Mouse (Mus musculus) embryonic fibroblast, embryonic 13.5 days (primary cell): Measurements from ENCODE around the gene Cacnb2. TPM values are rescaled to one million over a fixed set of nuclear protein-coding genes. Genes with fewer than 3 reads are reported as not detected.
A peak's percentile ranks its signal among the peaks of the same experiment; 100 is the strongest.

ENCODE experiments used
- H3K27ac ChIP-seq: 2 replicates; pipeline ENCODE4 v1.5.1; 2012; ENCODE audit warnings: low read length, control low read depth, inconsistent platforms; ENCODE audit not compliant: insufficient read depth
- H3K4me1 ChIP-seq: 2 replicates; pipeline ENCODE4 v1.6.1; 2011; ENCODE audit warnings: low read length; ENCODE audit not compliant: control insufficient read depth, insufficient read depth
- H3K4me3 ChIP-seq: 2 replicates; pipeline ENCODE4 v1.5.1; 2011; ENCODE audit warnings: mild to moderate bottlenecking, control low read depth, low read length; ENCODE audit not compliant: insufficient read depth
- CTCF ChIP-seq: IDR thresholded peaks from 2 replicates; pipeline ENCODE4 v1.5.1; 2011; ENCODE audit warnings: mild to moderate bottlenecking, control low read depth, low read length, moderate library complexity, borderline replicate concordance; ENCODE audit not compliant: insufficient read depth
- POLR2A ChIP-seq: IDR thresholded peaks from 2 replicates; pipeline ENCODE4 v1.6.1; 2011; ENCODE audit warnings: low read depth, mild to moderate bottlenecking, control low read depth, low read length, moderate library complexity
- polyA plus RNA-seq: library from polyadenylated mRNA; stranded (reverse); fragments of >200 nt; gene quantifications from 2 replicates; pipeline ENCODE4 v1.2.4, GENCODE M21; 2011; ENCODE audit warnings: low read depth; ENCODE audit not compliant: missing spikeins, insufficient read length

The Cacnb2 gene
- polyA plus RNA-seq, 1 experiment: 5.1 TPM

- no peak overlapping the region for H3K27ac ChIP-seq
- no peak overlapping the region for H3K4me3 ChIP-seq
- H3K4me1 ChIP-seq: peaks cover 14% of the 10 kb centered on the region
- TF ChIP-seq CTCF (no peak), POLR2A (no peak)
These were observed 38.2 kb downstream of the Cacnb2 start for GRCm38 (mm10) chr2:14641040-14641439.

DNA sequence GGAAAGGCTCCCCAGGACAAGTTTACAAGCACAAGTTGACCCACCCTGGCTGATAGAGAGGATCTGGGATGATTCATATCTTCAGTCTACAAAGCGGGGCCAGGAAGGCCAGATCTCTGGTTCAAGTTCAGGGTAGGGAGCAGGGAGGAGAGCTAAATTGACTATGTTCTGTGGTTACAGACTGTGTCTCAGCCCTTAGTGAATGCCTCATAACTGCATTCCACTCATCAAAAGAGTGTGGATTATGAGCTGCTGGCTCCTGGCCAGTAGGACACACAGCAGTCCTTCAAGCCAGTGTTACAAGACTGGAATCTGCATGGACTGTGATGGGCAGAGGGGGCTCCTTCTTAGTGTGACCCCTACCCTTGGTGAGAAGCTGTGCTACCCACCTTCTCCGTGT is 48.4 kb downstream of the Cacnb2 start:
- H3K27ac ChIP-seq: no peak overlapping the region
- H3K4me1 ChIP-seq: peaks cover 3% of the 10 kb centered on the region
- H3K4me3 ChIP-seq: no peak overlapping the region
- no peak for TF ChIP-seq CTCF
- no peak for TF ChIP-seq POLR2A

GRCm38 (mm10) chr2:14656673-14657072 is 53.8 kb downstream of the Cacnb2 start:
- H3K4me3 ChIP-seq: no peak overlapping the region
- H3K27ac ChIP-seq: no peak overlapping the region
- TF ChIP-seq CTCF (no peak), POLR2A (no peak)
- no peaks in the 10 kb centered on the region for H3K4me1 ChIP-seq

DNA sequence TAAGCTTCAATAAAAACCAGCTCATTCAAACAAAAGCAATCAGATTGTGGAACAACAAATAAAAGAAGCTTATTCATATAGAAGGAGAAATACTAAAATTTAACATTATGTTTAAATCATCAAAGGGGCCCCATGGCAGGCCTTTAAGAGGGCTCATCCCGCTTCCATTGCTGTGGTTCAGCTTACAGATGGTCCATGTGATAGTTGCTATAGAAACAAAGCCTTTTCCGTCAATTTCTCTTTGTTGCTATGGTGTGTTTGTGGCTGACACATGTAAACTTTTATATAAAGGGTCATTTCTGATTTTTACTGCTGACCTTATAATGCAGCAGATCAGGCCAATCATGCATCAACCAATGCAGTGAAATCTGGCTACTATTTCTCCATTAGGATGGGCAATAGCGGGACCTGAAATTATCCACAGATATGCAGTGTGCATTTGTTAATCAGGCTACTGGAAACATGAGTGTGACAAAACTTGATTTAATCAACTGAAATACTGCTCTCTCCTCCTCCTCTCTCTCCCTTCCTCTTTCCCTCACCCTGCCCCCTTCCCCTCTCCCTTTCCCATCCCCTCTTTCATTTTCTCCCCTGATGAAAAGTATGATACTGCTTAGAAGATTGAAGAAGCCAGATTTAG is 54.4 kb downstream of the Cacnb2 start:
- Histone ChIP-seq H3K4me1 (no peaks in the 10 kb centered on the region), H3K27ac (no peak overlapping the region), H3K4me3 (no peak overlapping the region)
- TF ChIP-seq POLR2A (no peak), CTCF (no peak)

DNA sequence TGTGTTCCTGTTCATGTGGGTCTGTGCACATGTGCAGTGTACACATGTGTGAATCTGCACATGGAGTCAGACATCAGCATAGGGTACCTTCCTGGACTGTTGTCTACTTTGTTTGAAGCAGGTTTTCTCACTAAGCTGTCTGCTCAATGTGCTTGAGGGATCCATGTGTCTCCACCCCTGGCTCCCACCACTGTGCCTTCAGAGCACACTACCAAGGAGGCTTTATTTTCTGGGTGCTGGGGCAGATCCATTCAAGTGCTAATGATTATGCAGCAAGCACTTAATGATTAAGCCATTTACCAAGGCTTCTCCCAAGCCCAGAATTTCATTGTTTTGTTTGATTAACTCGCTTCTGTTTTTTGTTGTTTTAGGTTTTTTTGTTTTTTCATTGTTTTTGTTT is 62.3 kb downstream of the Cacnb2 start:
- Histone ChIP-seq H3K27ac (no peak overlapping the region), H3K4me1 (peaks cover 3% of the 10 kb centered on the region; the same call in 1 of the 2 replicates), H3K4me3 (no peak overlapping the region)
- TF ChIP-seq POLR2A (no peak), CTCF (no peak)

GRCm38 (mm10) chr2:14672117-14672516 is 69.2 kb downstream of the Cacnb2 start:
- peaks cover 3% of the 10 kb centered on the region; the same call in 1 of the 2 replicates for H3K4me1 ChIP-seq
- H3K4me3 ChIP-seq: no peak overlapping the region
- TF ChIP-seq CTCF (no peak), POLR2A (no peak)
- H3K27ac ChIP-seq: no peak overlapping the region

GRCm38 (mm10) chr2:14676885-14677516 is 74.1 kb downstream of the Cacnb2 start:
- Histone ChIP-seq H3K4me3 (no peak overlapping the region), H3K4me1 (no peaks in the 10 kb centered on the region; the same call in 1 of the 2 replicates), H3K27ac (no peak overlapping the region)
- no peak for TF ChIP-seq POLR2A
- TF ChIP-seq CTCF: peak; percentile 21; the same call in 1 of the 2 replicates

- no peak for TF ChIP-seq POLR2A
- TF ChIP-seq CTCF: no peak
- Histone ChIP-seq H3K4me3 (no peak overlapping the region), H3K27ac (no peak overlapping the region), H3K4me1 (no peaks in the 10 kb centered on the region)
These were observed 81.3 kb downstream of the Cacnb2 start for GRCm38 (mm10) chr2:14684231-14684630.

DNA sequence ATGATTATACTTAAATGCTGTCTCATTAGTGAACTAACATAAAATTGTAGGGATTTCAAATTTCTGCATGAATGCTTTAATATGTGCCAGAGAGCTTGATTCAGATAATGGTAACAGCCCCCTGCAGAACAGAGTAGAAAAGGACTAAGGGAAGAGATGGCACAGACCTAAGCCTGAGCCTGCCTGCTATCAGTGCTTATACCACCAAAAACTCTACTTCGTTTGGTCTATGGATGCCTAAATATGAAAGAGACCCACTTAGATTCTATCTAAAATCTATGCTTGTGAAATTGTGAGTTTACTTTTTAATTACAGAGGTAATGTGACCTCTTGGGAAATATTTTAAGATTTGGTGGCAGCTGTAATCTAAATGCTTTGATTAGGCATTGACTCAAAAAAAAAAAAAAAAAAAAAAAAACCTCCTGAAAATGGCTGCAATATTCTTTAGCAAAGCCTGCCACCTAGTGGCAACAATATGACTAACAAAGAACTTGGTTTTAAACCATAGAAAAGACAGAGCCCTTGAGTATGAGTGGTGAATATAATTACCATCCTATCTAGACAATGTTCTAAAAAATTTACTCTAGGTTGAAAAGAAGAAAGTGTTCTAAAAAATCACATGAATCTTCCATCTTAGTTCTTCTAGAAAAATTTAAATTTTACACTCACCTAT is 100.2 kb downstream of the Cacnb2 start:
- Histone ChIP-seq H3K4me3 (no peak overlapping the region), H3K27ac (no peak overlapping the region), H3K4me1 (no peaks in the 10 kb centered on the region)
- TF ChIP-seq CTCF: no peak
- no peak for TF ChIP-seq POLR2A

- H3K27ac ChIP-seq: 0 out of 2 replicates have a peak overlapping the region, but pooled peaks have one; percentile 3
- no peak overlapping the region for H3K4me3 ChIP-seq
- no peak for TF ChIP-seq POLR2A
- no peak for TF ChIP-seq CTCF
- H3K4me1 ChIP-seq: no peaks in the 10 kb centered on the region
These were observed 100.8 kb downstream of the Cacnb2 start for GRCm38 (mm10) chr2:14703676-14704075.
